Mouse (Mus musculus): ENCODE measurements around the gene Glb1l. TPM values are rescaled to one million over a fixed set of nuclear protein-coding genes. Genes with fewer than 3 reads are reported as not detected.
A peak's percentile ranks its signal among the peaks of the same experiment; 100 is the strongest.

Glb1l gene
- 18.0 and 19.5 TPM in 2 replicates for polyA plus RNA-seq (2014; fragmentation: Nextera tagmentation; extraction: Ambion mirVana)

GRCm38 (mm10) chr1:75210136-75211087 lies at the start of gene Glb1l, which contains the start of gene Stk16:
TSS of gene Glb1l (minus strand) at chr1:75210813.
TSS of gene Stk16 (plus strand) at chr1:75210838.
- H3K27ac ChIP-seq (ENCODE audit: low read depth, low read length), result no peak within 1 kb of the TSS
- WGBS, result 6% methylated on average over 42 of the region's 42 CpGs
- H3K36me3 ChIP-seq (ENCODE audit: control insufficient read depth, insufficient read depth, low read length), result 0 out of 2 replicates have a peak, but pooled peaks cover 2% of the 10 kb centered on the region

GRCm38 (mm10) chr1:75255516-75256046 lies 45.0 kb upstream of the Glb1l start:
- Histone ChIP-seq H3K4me2 (replicated peaks; ENCODE audit: low read depth, low read length) (no peak overlapping the region), H3K9ac (ENCODE audit: low read depth, low read length) (peak overlapping the region; percentile 27; the same call in 1 of the 2 replicates), H3K36me3 (ENCODE audit: control insufficient read depth, insufficient read depth, low read length) (no peaks in the 10 kb centered on the region), H3K4me3 (ENCODE audit: low read depth, low read length) (no peak overlapping the region), H3K4me1 (replicated peaks; ENCODE audit: control insufficient read depth, insufficient read depth, low read length) (0 out of 2 replicates have a peak, but pooled peaks cover 2% of the 10 kb centered on the region), H3K27me3 (ENCODE audit: control insufficient read depth, insufficient read depth, low read length) (peaks cover 4% of the 10 kb centered on the region; the same call in 1 of the 2 replicates), H3K9me3 (ENCODE audit: control insufficient read depth, low read length) (no peaks in the 10 kb centered on the region), H3K27ac (ENCODE audit: low read depth, low read length) (no peak overlapping the region)
- ATAC-seq (ENCODE audit: low FRiP score) (no peak), DNase-seq (ENCODE audit: low spot score) (no peak)
- WGBS, result 74% methylated on average over 10 of the region's 10 CpGs

More at GRCm38 (mm10) chr1:75210136-75211087, at the start of gene Glb1l, which contains the start of gene Stk16:
- Histone ChIP-seq H3K4me3 (ENCODE audit: low read depth, low read length) (peak within 1 kb of the TSS; percentile 84), H3K4me2 (replicated peaks; ENCODE audit: low read depth, low read length) (peak within 1 kb of the TSS; percentile 88), H3K4me1 (replicated peaks; ENCODE audit: control insufficient read depth, insufficient read depth, low read length) (peaks cover 5% of the 10 kb centered on the region), H3K9me3 (ENCODE audit: control insufficient read depth, low read length) (no peaks in the 10 kb centered on the region), H3K27me3 (ENCODE audit: control insufficient read depth, insufficient read depth, low read length) (peaks cover 5% of the 10 kb centered on the region; the same call in 1 of the 2 replicates), H3K9ac (ENCODE audit: low read depth, low read length) (peak within 1 kb of the TSS; percentile 91)
- DNase-seq (ENCODE audit: low spot score), result peak; percentile 98
- ATAC-seq (ENCODE audit: low FRiP score), result peak; percentile 94

- DNase-seq (ENCODE audit: low spot score) (no peak), ATAC-seq (ENCODE audit: low FRiP score) (no peak)
- 0 out of 2 replicates have a peak, but pooled peaks cover 2% of the 10 kb centered on the region for H3K4me1 ChIP-seq (replicated peaks; ENCODE audit: control insufficient read depth, insufficient read depth, low read length)
- no peak overlapping the region for H3K4me3 ChIP-seq (ENCODE audit: low read depth, low read length)
- no peak overlapping the region for H3K4me2 ChIP-seq (replicated peaks; ENCODE audit: low read depth, low read length)
- H3K9ac ChIP-seq (ENCODE audit: low read depth, low read length), result no peak overlapping the region
- WGBS, result 71% methylated on average over 8 of the region's 8 CpGs
- H3K36me3 ChIP-seq (ENCODE audit: control insufficient read depth, insufficient read depth, low read length), result no peaks in the 10 kb centered on the region
- peaks cover 4% of the 10 kb centered on the region; the same call in 1 of the 2 replicates for H3K27me3 ChIP-seq (ENCODE audit: control insufficient read depth, insufficient read depth, low read length)
- H3K27ac ChIP-seq (ENCODE audit: low read depth, low read length), result no peak overlapping the region; the same call in 1 of the 2 replicates
- H3K9me3 ChIP-seq (ENCODE audit: control insufficient read depth, low read length), result no peaks in the 10 kb centered on the region
Measured at GRCm38 (mm10) chr1:75254625-75255013, 44.0 kb upstream of the Glb1l start.

- 0 out of 2 replicates have a peak, but pooled peaks cover 2% of the 10 kb centered on the region for H3K4me1 ChIP-seq (replicated peaks; ENCODE audit: control insufficient read depth, insufficient read depth, low read length)
- no peak for ATAC-seq (ENCODE audit: low FRiP score)
- H3K4me2 ChIP-seq (replicated peaks; ENCODE audit: low read depth, low read length), result no peak overlapping the region
- peak; percentile 91 for DNase-seq (ENCODE audit: low spot score)
- no peaks in the 10 kb centered on the region for H3K36me3 ChIP-seq (ENCODE audit: control insufficient read depth, insufficient read depth, low read length)
- H3K9me3 ChIP-seq (ENCODE audit: control insufficient read depth, low read length), result no peaks in the 10 kb centered on the region
- no peak overlapping the region for H3K9ac ChIP-seq (ENCODE audit: low read depth, low read length)
- peaks cover 4% of the 10 kb centered on the region; the same call in 1 of the 2 replicates for H3K27me3 ChIP-seq (ENCODE audit: control insufficient read depth, insufficient read depth, low read length)
- no peak overlapping the region for H3K4me3 ChIP-seq (ENCODE audit: low read depth, low read length)
- 65% methylated on average over 16 of the region's 16 CpGs for WGBS
- no peak overlapping the region; the same call in 1 of the 2 replicates for H3K27ac ChIP-seq (ENCODE audit: low read depth, low read length)
Measured at GRCm38 (mm10) chr1:75253849-75254624, 43.4 kb upstream of the Glb1l start.

GRCm38 (mm10) chr1:75253029-75253428 lies 42.4 kb upstream of the Glb1l start:
- Histone ChIP-seq H3K27me3 (ENCODE audit: control insufficient read depth, insufficient read depth, low read length) (peaks cover 4% of the 10 kb centered on the region; the same call in 1 of the 2 replicates), H3K9me3 (ENCODE audit: control insufficient read depth, low read length) (no peaks in the 10 kb centered on the region), H3K4me2 (replicated peaks; ENCODE audit: low read depth, low read length) (no peak overlapping the region), H3K4me3 (ENCODE audit: low read depth, low read length) (no peak overlapping the region), H3K27ac (ENCODE audit: low read depth, low read length) (no peak overlapping the region), H3K4me1 (replicated peaks; ENCODE audit: control insufficient read depth, insufficient read depth, low read length) (0 out of 2 replicates have a peak, but pooled peaks cover 2% of the 10 kb centered on the region), H3K36me3 (ENCODE audit: control insufficient read depth, insufficient read depth, low read length) (no peaks in the 10 kb centered on the region), H3K9ac (ENCODE audit: low read depth, low read length) (no peak overlapping the region)
- DNase-seq (ENCODE audit: low spot score) (no peak), ATAC-seq (ENCODE audit: low FRiP score) (no peak)
- 74% methylated on average over 16 of the region's 16 CpGs for WGBS

- Histone ChIP-seq H3K4me3 (ENCODE audit: low read depth, low read length) (no peak overlapping the region), H3K27ac (ENCODE audit: low read depth, low read length) (no peak overlapping the region), H3K36me3 (ENCODE audit: control insufficient read depth, insufficient read depth, low read length) (no peaks in the 10 kb centered on the region), H3K4me1 (replicated peaks; ENCODE audit: control insufficient read depth, insufficient read depth, low read length) (0 out of 2 replicates have a peak, but pooled peaks cover 2% of the 10 kb centered on the region), H3K9me3 (ENCODE audit: control insufficient read depth, low read length) (no peaks in the 10 kb centered on the region), H3K9ac (ENCODE audit: low read depth, low read length) (no peak overlapping the region), H3K27me3 (ENCODE audit: control insufficient read depth, insufficient read depth, low read length) (peaks cover 4% of the 10 kb centered on the region; the same call in 1 of the 2 replicates), H3K4me2 (replicated peaks; ENCODE audit: low read depth, low read length) (no peak overlapping the region)
- 67% methylated on average over 13 of the region's 13 CpGs for WGBS
- no peak for DNase-seq (ENCODE audit: low spot score)
- no peak for ATAC-seq (ENCODE audit: low FRiP score)
Measured at GRCm38 (mm10) chr1:75252308-75252707, 41.7 kb upstream of the Glb1l start.

GRCm38 (mm10) chr1:75251112-75251970 lies 40.7 kb upstream of the Glb1l start:
- Histone ChIP-seq H3K36me3 (ENCODE audit: control insufficient read depth, insufficient read depth, low read length) (no peaks in the 10 kb centered on the region), H3K9ac (ENCODE audit: low read depth, low read length) (0 out of 2 replicates have a peak overlapping the region, but pooled peaks have one; percentile 24), H3K4me2 (replicated peaks; ENCODE audit: low read depth, low read length) (peak overlapping the region; percentile 38), H3K4me3 (ENCODE audit: low read depth, low read length) (peak overlapping the region; percentile 2; the same call in 1 of the 2 replicates), H3K27me3 (ENCODE audit: control insufficient read depth, insufficient read depth, low read length) (peaks cover 4% of the 10 kb centered on the region; the same call in 1 of the 2 replicates), H3K27ac (ENCODE audit: low read depth, low read length) (no peak overlapping the region), H3K9me3 (ENCODE audit: control insufficient read depth, low read length) (no peaks in the 10 kb centered on the region), H3K4me1 (replicated peaks; ENCODE audit: control insufficient read depth, insufficient read depth, low read length) (0 out of 2 replicates have a peak, but pooled peaks cover 2% of the 10 kb centered on the region)
- ATAC-seq (ENCODE audit: low FRiP score) (peak; percentile 39; the same call in 1 of the 2 replicates), DNase-seq (ENCODE audit: low spot score) (peak; percentile 79)
- WGBS, result 2% methylated on average over 21 of the region's 22 CpGs

All from hindbrain, embryonic 11.5 days (tissue).